Mouse (Mus musculus): ENCODE data around the gene Dnaja2.
A peak's percentile ranks its signal among the peaks of the same experiment; 100 is the strongest.

Gene Dnaja2

DNA sequence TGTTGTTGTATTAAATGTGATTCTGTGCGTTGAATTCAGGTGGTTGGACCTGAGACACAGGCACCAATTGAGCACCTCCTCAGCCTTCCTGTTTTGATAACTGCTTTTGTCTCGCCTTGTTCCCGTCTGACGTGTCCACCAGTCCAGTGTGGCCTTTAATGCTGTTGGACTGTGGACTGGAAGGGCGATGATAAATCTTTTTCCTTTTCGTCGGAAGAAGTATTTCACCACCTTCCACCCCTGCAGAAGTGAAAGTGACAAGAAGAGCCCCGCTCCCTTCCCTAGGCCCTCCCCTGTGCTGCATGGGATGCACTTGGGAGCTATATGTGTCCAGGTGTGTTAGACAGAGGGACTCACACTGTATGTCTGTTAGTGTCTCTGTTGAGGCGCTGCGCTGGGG lies 54.7 kb downstream of the Dnaja2 start:
- DNase-seq = no peak

DNA sequence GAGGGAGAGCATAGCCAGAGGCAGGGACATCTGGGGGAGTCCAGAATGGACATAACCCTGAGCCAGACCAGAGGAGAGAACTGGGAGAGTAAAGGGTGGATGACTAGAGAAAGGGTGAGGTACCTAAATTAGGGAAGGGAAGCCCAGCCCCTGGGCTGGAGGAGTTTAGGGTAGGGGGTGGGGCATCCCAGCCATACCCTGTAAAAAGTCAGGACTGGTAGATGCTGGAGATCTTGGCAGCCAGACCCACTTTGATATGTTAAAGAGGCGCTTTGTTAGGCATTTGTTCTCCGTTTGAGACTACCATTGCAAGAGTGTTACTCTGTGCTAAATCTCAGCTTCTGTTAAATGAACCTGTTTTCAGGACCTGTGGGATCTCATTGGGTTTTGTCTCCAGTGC lies 56.6 kb downstream of the Dnaja2 start:
- DNase-seq = no peak

DNA sequence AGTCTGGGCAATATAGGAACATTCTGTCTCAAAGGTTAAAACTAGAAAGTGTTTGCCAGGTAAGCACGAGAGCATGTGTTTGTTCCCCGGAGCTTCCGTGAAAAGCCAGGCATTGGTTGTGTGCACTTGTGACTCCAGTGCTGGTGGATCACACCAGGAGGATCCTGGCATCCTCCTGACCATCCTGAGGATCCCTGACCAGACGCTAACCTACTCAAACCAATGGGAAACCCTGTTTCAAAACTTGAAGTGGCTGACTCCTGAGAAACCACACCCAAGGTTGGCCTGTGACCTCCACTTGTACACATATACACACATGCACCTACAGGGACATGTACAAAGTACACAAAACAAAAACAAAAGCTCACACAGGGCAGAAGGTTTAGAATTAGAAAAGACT lies 58.4 kb downstream of the Dnaja2 start:
- DNase-seq = no peak

DNA sequence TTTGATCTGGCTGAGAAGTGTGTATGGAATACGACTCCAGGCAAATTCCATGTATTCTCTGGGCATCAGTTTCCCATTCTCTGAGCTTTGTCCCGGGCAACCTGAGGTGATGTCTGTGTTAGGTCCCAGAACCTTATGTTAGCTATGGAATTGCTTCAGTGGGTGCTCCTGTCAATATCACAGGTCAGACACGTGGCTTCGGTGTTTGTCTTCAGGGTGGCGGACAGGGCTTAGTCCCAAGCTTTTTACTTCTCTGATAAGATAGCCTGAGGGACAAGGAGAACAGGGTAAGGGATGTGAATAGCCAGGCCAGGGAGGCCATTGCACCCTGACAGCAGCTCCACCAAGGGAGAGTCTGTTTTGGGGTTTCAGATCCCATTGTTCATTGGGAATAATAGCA lies 59.0 kb downstream of the Dnaja2 start:
- DNase-seq = no peak

DNA sequence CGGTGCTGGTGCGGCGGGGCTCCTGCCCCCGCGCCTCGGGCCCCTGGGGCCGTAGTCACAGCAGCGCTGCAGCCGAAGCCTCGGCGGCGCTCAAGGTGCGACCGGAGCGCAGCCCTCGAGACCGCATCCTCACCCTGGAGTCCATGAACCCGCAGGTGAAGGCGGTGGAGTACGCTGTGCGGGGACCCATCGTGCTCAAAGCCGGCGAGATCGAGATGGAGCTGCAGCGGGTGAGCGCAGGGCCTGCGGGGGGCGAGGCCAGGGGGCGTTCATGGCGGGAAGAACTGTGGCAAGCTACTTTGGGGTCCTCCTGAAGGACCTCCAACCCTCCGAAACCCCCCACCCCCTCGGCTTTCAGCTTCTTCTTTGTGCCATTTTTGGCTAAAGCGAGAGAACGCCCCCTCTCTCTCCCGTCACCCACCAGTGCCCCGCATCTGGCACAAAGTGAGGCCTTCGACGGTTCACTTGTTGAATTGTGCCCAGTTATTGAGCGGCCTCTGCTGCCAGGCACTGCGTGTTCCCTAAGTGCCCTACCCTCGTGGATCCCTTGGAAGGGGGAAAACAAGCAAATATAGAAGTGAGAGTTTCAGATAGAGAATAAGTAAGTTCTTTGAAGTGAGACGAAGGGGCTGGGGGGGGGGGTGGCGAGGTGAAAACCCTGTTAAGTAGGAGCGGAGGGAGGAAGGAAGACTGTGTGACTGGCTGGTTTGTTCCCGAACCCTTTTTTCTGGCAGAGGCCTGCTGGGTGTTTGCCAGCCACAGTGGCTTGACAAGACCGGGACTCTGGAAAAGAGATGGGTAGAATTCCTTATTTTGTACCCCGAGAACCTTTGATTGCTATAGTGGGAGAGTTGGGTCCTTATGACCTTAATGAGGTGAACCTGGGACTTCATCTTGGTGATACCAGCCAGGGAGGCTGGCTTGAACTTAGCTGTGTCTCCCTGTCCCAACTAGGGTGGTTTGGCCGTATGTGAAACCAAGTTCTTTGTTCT lies 61.9 kb downstream of the Dnaja2 start:
- DNase-seq = peak; percentile 53

DNA sequence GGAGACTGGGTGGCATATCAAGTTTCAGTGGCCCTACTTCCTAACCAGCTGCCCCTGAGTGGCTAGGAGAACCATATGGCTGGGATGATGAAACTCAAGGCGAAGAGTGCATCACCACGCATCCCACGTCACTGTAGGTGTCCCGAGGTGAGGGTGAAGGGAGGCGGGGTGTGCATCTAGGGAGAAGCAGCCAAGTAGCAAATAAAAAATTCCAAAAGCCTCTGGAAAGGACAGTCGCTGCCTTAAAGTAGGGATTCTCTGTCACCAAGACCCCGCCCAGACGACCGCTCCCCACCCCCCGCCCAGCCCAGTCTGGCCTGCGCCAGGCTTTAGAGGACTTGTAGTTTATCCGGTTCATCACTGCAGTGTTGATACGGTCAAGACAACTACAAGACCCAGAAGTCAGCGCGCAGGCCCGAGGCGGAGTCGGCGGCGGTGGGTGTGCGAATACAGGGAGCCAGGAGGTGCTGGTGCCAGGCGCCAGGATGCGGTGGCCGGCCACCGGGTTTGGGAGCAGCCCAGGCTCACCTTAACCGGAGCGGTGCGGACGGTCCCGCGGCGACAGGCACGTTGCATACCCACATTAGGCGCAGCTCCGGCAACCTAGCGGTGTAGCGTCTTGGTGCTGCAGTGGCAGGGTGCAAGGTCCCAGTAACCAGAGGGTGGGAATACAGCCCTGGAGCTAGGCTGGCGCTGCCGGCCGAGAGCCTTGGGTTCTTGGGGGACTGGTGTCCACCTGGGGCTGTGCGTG lies 62.8 kb downstream of the Dnaja2 start, which contains the start of gene Gpt2:
TSS of gene Gpt2 (plus strand) at position 452 of the 751 bp plus-strand sequence.
- peak; percentile 93 for DNase-seq

DNA sequence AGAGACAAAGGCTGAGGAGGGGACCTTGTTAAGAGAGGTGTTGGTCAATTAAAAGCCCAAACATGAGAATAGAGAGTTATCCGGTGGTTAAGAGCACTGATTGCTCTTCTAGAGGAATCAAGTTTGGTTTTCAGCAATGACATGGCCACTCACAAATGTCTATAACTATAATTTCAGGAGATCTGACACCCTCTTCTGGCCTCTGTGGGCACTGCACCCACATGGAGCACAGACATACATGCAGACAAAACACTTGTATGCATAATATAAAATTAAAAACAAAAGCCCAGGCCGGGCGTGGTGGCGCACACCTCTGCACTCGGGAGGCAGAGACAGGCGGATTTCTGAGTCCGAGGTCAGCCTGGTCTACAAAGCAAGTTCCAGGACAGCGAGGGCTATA lies 65.6 kb downstream of the Dnaja2 start:
- no peak for DNase-seq

DNA sequence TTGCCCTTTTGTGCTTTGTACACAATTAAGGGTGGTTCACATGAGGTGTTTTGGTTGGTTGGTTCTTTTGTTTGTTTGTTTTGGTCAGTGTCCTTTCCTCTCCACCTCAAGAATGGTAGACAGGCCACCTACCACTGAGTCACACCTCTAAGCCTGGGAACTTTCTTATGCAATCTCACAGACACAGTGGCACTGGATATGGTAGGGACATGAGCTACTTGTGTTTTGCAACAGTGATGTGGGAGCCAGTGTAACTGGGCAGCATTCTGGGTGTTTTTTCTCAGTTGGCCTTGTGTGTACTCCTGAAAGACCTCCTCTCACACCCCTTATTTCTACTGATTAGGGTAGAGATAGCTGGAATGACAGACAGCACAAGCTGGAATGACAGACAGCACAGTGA lies 66.5 kb downstream of the Dnaja2 start:
- DNase-seq = no peak

DNA sequence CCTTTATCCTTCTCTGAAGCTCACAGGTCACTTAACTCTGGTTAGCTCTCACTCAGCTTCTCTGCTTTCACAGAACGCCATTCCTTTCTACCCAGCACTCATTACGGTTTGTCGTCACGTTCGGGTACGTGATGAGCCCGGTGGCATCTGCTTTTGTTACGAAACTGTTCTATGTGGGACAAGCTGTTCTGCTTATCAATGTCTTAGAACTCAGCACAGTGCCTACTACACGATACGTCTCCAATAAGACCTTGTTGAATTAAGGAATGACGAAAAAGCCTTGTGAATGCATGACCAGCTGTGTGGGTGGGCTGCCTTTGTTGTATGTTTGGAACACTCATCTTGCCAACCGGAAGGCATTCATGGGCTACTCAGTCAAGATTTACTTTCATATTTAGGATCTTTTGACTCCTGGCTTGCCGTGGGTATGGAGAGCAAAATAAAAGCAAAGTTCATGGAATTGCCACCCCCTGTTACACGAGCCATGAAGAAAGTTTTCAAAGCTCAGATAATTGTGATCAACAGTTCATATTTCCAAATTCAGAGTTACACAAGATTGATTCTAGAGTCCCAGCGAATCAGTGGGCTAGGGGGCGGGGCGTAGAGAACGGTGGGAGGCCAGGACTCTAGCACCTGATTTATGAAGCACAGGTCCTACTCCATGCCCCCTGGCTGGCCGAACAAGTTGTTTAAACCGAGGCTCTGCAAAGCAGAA lies 67.1 kb downstream of the Dnaja2 start:
- no peak for DNase-seq

Measured in right cerebral cortex, postnatal 14 days (tissue).